Mouse (Mus musculus) right cerebral cortex, adult 2 months (tissue): ENCODE measurements around the gene H2-DMa.

Experiments
- DNase-seq, 2 experiments: peaks; one replicate each; pipeline ENCODE4 v3.0.0; 2021 to 2022; ENCODE audit warnings: low spot score in 2 of 2

Gene H2-DMa

DNA sequence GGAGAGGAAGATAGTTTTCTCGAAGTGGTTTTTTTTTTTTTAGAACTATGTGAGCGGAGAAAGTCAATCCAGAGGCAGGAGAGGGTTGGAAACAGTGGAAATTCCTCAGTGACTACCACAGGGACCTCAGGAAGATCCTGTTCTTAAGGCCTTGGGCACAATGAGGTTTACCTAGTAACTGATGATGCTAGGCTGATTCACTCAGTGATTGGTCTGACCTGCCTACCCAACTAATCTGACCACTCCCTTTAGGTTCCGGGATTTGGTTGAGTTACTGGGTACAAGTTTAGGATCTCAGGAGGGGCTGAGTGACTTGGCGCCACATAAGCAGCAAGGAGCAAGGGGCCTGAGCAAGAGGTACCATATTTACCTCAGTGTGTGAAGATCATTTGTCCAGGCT lies 33.6 kb downstream of the H2-DMa start, which contains the start of gene H2-DMb1:
Gene H2-DMb1, plus strand, starts transcription at position 150 of the 400 bp plus-strand sequence.
- DNase-seq: peak; percentile 59 to 61

DNA sequence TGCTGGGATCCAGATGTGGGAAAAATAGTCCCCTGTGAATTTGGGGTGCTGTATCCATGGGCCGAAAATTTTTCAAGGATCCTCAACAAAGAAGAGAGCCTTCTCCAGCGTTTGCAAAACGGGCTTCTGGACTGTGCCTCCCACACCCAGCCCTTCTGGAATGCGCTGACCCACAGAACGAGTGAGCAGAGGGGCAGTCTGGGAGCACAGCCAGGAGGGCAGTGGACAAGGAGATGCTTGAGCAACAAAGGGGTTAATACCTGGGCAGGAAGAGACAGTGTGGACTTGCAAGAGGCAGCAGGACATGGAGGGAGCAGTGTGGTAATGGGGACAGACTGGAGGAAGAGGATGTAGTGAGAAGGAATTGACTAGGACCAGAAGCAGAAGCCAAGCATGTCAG lies 36.2 kb downstream of the H2-DMa start:
- DNase-seq: no peak

DNA sequence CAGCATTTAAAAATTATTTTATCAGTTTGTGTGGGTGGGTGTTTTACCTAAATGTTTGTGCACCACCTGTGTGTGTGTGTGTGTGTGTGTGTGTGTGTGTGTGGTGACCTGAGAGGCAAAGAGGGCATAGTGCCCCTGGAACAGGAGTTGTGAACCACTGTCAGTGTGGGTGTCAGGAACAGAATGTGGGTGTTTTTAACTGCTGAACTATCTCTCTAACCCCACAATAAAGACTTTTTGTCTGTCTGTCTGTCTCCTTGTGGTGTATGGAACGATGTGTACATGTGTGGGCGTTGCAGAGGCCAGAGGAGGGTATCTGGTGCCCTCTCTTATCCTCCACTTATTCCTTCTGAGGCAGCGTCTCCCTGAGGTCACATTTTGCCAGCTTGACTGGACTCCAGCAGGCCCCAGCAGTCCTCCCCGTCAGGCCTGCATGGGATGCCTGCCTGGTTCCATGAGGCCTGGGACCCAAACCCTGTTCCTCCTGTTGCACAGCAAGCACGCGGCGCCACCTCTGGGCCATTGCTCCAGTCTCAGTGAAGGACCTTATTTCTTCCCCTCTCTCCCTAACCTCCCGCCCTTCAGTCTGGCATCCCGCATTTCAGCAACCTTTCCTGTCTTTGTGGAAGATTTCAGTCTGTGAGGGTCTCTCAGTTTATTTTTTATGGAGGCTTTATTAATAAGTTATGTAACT lies 45.0 kb downstream of the H2-DMa start:
- DNase-seq: peak in 1 of 2 experiments; percentile 8

DNA sequence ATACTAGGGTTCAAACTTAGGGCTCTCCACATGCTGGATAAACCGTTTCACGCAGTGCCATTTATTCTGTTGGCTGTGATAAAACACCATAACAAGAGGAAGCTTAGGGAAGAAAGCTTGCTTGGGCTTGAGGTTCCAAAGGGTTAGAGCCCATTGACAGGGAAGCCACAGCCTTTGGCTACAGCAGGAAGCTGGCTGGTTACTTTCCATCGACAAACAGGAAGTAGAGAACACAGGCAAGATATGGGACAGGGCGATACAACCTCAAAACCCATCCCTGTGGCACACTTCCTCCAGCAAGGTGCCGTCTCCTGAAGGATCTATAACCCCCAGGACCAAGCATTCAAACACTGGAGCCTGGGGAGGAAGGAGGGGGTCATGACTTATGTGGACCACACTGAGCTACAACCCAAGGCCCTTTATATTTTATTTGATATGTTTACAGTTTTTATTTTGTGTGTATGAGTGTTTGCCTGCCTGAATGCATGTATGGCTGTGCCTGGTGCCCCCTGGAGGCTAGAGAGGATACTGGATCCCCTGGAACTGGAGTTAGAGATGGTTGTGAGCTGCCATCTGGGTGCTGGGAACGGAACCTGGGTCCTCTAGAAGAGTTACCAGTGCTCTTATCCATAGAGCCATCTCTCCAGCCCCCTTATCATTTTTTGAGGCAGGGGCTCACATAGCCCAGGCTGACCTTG lies 45.8 kb downstream of the H2-DMa start:
- DNase-seq: no peak

DNA sequence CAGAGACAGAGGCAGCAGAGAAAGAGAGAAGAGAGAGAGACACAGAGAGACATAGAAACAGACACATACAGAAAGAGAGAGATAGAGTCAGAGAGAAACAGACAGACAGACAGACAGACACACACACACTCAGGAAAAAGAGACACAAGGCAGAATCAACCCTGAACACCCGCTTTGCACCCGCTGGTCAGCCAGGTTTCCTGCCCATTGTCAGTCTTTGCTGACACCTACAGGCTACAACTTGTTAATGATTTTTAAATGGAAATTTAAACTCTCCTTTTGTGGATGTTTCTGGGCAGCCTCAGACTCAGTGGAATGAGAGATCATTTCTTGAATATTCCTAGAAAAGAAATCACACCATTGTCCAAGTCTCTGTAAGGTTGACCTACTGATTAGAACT lies 49.9 kb downstream of the H2-DMa start:
- peak in 1 of 2 experiments; percentile 26 for DNase-seq

DNA sequence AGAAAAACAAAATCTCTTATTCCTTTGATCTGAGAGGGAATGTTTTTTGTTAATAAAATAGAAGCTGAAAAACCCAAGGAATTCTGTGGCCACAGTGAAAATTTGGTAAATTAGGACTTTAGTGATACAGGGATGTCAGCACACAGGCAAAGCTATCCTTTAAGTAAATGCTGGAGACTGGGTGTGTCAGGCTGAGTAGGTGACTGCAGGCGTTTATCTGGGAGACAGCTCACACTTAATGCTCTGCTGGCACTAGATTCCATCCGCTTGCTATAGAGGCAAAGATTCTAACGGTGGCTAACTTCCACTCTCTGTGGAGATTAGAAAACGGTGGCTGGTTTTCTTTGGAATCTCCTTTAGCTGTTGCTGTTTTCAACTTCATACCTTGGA lies 51.1 kb downstream of the H2-DMa start:
- DNase-seq: no peak

DNA sequence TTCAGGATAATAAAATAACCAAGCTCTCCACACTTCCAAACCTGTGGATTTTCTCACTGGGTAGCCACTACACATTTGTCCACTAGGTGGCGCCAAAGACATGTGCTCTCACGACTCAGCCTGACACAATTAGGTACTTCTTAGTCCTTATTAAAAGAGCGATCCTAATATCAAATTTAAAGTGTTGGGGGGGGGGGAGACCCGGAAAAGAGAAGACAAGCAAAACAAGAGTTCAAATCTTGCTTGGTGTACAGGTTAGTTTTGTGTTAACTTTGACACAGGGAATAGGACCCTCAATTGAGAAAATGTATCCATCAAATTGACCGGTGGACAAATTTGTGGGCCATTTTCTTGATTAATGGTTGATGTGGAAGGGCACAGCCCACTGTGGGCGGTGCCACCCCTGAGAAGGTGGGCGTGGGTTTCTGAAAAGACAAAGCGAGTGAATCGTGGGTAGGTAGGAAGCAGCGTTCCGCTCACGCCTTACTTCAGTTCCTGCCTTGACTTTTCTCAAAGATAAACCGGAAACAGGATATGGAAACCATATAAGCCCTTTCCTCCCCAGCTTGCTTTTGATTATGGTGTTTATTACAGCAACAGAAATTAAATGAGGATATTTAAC lies 51.6 kb downstream of the H2-DMa start:
- peak; percentile 91 to 92 for DNase-seq

DNA sequence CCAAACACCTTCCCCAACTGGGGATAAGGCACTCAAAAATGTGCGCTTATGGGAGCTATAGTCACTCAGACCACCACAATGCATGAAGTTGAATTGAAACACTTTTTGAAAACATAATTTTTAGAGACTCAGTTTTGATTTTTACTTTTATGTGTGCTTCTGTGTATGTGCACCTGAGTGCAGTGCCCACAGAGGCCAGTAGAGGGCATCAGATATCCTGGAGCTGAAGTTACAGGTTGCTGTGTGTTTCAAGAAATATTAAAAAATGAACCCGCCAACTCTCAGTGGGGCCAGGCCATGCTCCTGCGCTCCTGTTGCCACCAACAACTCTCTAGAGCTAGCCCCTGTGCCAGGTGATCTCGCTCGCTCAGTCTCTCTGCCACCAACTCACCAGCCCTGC lies 53.2 kb downstream of the H2-DMa start:
- no peak for DNase-seq

DNA sequence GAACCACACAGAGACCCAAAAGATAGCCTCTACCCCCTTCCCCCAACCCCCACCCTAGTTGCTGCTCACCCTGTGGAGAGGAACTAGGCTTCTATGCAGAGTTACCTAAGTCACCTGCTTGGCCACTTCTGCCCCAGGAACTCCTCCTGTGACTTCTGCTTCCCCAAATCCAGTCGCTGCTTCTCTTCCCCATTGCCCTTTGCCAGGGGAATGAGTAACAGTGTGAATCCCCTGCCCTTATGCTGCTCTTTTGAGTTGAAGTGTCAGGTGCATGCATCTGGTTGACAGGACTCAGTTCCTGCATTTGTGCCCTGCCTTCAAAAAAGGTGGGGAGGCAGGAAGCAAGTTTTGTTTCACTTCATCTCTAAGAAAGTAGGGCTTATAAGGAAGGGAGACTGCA lies 54.7 kb downstream of the H2-DMa start:
- no peak for DNase-seq

DNA sequence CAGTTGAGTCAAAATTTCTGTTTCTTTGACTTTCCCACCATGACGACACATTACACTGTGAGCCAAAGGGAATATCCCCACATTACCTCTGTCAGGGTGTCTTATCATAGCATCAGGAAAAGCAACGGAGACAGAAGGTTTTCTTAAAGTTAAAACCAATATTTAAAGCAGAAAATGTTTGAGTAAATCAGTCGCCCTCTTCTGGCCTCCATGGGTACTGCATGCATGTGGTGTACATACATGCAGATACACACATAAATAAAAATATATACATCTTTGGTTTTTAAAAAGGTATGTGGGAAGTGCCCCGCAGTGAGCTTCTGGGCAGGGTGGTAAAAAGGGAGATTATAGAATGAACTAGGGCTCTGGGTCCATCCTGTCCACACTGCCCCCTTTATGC lies 57.8 kb downstream of the H2-DMa start:
- no peak for DNase-seq

DNA sequence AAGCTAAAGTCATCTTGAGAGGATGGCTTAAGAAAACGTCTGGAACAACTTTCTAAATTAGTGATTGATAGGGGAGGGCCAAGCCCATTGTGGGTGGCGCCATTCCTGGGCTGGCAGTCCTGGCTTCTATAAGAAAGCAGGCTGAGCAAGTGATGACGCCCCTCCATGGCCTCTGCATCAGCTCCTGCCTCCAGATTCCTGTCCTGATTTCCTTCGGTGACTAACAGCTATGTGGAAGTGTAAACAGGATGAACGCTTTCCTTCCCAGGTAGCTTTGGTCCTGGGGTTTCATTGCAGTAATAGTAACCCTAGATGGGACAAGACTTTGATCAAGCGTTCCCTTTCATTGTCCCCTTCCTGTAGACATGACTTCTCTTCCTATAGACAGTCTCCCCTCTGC lies 59.7 kb downstream of the H2-DMa start:
- DNase-seq: no peak

DNA sequence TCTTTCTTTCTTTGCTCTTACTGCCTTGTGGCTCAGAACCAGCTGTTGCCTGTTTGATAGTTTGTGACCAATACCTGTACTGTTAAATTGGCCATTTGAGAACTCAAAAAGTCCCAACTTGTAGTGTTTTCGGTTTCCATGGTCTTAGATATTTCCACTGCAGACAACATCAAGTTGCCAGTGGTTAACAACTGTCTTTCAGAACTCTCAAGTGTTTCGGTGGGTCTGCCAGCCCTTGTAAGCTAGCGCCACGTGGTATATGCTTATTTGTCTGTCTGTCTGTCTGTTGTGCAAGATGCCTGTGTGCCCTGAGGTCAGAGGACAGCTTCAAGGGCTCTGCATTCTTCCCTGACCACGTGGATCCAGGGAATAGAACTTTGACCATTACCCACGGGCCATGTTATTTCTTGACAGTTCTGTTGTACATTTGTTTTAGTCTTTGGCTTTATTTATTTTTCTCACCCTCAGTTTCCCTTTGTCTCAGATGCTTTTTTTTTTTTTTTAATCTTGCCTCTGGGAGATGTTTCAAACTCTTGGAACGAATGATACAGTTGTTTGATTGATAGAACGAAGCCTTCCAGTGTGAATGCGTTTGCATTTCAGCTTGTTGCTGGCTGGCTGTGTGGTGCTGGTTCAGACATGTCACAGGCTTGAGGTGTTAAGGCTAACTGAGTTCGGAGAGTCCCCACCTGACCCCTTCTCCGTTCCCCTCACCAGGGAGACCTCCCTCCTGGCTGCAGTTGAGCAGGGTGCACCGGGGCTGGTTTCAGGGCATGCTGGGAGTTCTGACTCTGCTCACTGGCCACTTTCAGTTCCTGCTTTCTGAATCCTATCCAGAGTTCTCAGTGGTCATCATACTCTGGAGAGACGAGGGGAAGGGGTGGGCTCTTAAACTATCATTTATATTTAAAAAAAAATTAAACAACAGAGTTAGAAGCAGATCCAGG lies 60.8 kb downstream of the H2-DMa start:
- no peak for DNase-seq

DNA sequence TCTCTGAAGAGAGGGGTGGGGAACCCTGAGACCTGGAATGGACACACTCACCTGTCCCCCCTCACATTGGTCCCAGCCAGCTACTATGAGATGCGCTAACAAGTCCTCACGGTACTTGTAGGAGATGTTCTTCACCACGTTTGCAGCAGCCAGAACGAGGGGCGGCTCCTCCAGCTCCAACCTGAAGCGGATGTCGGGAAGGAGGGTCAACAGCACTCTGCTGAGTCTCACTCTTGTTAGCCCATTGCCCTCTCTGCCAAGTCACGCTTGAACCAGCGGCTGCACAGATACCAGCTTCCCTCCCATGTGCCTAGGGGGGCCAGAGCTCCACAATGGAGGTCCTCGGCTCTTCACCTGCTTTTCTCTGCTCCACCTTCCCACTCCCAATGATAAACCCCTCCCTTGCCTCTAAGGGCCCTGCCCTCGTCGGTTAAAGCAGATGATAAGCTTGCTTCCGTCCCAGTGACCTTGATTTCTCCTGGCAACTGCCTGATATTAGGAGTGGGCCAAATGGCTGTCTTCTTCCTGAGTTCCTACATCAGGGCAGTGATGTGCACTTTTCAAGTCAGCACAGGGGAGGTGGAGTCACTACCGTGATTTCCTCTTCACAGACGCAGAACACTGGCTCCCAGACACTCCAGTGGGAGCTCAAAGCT lies 64.4 kb downstream of the H2-DMa start:
- DNase-seq: no peak

DNA sequence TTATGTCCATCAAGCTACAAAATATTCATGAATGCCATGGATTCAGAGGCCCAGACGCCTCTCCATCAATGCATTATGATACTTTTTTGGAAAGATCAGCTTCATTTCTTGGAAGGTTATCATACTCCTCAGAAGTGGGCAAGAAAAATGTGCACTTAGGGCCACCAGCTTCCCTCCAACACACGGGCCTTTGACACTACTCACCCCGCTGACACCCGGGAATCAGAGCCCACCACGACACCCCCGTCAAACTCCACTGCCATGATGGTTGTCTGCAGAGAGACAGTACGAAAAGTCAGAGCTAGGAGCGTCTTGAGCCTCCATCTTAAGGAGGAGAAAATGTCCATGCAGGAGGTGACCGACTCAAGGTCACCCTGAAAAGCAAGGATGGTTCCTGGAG lies 66.2 kb downstream of the H2-DMa start:
- no peak for DNase-seq

DNA sequence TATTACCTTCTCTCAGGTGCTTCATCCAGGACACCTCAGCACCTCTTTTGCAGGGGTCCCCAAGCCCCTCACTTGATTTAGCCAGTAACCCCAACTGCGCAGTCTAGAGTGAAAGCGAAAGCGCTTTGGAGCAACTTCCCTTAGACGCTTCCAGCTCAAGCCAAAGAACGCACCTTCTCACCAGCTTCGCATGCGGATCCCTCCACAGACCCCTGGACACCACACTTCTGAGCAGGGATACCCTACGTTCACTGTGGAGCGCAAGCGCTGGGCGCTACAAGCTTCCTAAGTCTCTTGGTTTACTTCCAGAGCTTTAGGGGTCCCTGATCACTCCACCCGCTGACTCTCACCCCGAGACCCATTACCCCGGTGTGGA lies 67.5 kb downstream of the H2-DMa start:
- DNase-seq: no peak

DNA sequence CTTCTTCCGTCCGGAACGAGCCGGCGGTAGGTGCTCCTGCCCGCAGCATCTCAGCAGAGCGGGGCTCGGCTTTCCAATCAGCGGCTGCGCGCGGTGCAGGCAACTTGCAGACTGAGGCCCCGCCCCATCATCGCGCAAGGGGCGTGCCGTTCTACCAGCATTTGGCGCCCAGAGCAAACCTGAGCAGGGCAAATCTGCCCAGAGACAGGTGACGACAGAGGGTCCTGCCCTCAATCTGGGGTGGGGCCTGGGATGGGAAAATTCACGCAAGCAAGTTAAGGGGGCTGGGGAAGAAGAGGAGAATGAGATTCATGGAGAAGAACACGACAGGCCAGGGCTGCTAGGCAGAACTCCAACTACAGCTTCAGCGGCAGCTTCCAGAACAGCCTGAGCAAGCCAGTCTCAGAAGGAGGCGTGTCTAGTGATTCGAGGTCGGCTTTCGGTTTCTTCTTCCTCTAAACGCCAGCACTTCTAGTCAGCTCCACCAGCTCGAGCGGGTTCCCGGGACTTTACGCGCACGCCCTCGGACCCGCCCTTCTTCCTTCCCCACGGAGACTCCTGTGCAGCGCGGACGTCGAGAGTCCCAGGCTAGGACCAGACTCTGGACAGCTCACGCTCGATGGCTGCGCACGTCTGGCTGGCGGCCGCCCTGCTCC lies 68.0 kb downstream of the H2-DMa start, which contains the start of the genes Tap1 and Psmb9:
Gene Tap1, plus strand, starts transcription at position 293 of the 656 bp plus-strand sequence.
Gene Psmb9, minus strand, starts transcription at position 504 of the 656 bp plus-strand sequence.
- peak; percentile 96 to 97 for DNase-seq

DNA sequence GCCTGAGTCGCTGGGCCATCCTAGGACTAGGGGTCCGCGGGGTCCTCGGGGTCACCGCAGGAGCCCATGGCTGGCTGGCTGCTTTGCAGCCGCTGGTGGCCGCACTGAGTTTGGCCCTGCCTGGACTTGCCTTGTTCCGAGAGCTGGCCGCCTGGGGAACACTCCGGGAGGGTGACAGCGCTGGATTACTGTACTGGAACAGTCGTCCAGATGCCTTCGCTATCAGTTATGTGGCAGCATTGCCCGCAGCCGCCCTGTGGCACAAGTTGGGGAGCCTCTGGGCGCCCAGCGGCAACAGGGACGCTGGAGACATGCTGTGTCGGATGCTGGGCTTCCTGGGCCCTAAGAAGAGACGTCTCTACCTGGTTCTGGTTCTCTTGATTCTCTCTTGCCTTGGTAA lies 68.7 kb downstream of the H2-DMa start:
- no peak for DNase-seq
